Mouse (Mus musculus) myocyte (in vitro differentiated cells): ENCODE measurements around the gene a.

Experiments used
- CEBPB ChIP-seq: IDR thresholded peaks from 2 replicates; pipeline ENCODE4 v1.6.1; 2011; ENCODE audit warnings: mild to moderate bottlenecking, moderate library complexity; ENCODE audit not compliant: poor library complexity, insufficient read depth, severe bottlenecking
- E2F4 ChIP-seq: IDR thresholded peaks from one replicate; pipeline ENCODE4 v1.6.1; 2011; ENCODE audit warnings: mild to moderate bottlenecking, control low read depth, moderate library complexity; ENCODE audit not compliant: insufficient read depth
- POLR2A ChIP-seq: IDR thresholded peaks from one replicate; pipeline ENCODE4 v1.6.1; 2011; ENCODE audit warnings: low read depth, mild to moderate bottlenecking, control low read depth, moderate library complexity; ENCODE audit not compliant: insufficient read length
- POLR2AphosphoS2 ChIP-seq: IDR thresholded peaks from one replicate; pipeline ENCODE4 v1.6.1; 2011; ENCODE audit warnings: low read depth, control low read depth; ENCODE audit not compliant: insufficient read length
- REST ChIP-seq: IDR thresholded peaks from one replicate; pipeline ENCODE4 v1.6.1; 2011; ENCODE audit warnings: mild to moderate bottlenecking, control low read depth, moderate library complexity; ENCODE audit not compliant: insufficient read depth, insufficient read length
- SRF ChIP-seq: IDR thresholded peaks from one replicate; pipeline ENCODE4 v1.6.1; 2011; ENCODE audit warnings: low read depth; ENCODE audit not compliant: control insufficient read depth, insufficient read length
- USF1 ChIP-seq: IDR thresholded peaks from one replicate; pipeline ENCODE4 v1.6.1; 2011; ENCODE audit warnings: low read depth, mild to moderate bottlenecking, control low read depth, moderate library complexity

GRCm38 (mm10) chr2:154827521-154827920, 36.3 kb downstream of the a start:
- TF ChIP-seq POLR2A (no peak), USF1 (no peak), SRF (no peak), E2F4 (no peak), REST (no peak), CEBPB (no peak), POLR2AphosphoS2 (no peak)
